In the genomic region with DNA sequence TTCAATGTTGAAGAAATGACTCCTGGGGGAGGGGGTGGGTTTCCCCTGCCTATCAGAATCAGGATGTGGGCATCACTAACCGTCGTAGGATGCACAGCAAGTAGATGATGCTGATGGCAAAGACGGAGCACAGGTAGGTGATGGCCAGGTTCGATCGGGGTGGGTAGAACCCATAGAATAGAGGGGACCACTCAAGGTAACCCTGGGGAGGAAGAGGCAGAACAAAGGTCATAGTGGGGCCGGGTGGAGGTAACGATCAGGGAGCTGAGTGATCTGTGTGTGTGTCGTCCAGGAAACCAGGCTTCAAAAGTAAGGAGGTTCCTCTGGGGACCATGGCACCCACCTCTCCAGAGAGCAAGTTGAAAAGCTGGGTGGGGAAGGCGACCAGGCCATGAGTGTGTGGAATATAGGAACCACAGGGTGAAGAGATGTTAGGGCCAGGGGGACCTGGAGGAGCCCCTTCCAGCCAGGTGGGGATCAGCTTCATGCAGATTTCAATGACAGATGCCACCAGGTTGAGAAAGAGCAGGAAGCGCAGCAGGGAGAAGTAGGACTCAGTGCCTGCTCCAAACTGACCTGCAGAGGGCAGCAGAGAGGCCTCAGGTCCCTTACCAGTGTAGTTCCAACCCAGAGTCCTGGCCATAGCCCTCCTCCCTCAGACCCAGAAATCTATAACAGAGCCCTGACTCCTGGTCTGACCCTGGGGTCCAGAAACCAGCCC, we compare ENCODE assay signal across 7 mouse cellular contexts. TPM values are rescaled to one million over a fixed set of nuclear protein-coding genes. Genes with fewer than 3 reads are reported as not detected.
DNase-seq lines count a peak whose midpoint lies in the region; ATAC-seq and TF ChIP-seq lines count a peak whose summit lies in the region.

No protein-coding gene starts in this region.

- 74% methylated on average over 10 of the region's 10 CpGs for WGBS in embryonic facial prominence, embryonic 10.5 days
- 70% methylated on average over 10 of the region's 10 CpGs for WGBS in kidney, adult 2 months
- WGBS in limb, embryonic 11.5 days: 69% methylated on average over 10 of the region's 10 CpGs
- WGBS in midbrain, embryonic 13.5 days: 73% methylated on average over 10 of the region's 10 CpGs

- ATAC-seq in limb, embryonic 11.5 days (ENCODE audit: insufficient number of reproducible peaks, low FRiP score, low TSS enrichment, low read depth): peak; percentile 42; the same call in 1 of the 2 replicates
- peak; percentile 92 for ATAC-seq in midbrain, embryonic 13.5 days

- DNase-seq in adrenal gland, postnatal 10 days: peak; percentile 91
- DNase-seq in embryonic facial prominence, embryonic 10.5 days (ENCODE audit: low spot score): peak; percentile 83
- peak; percentile 79 to 92 for DNase-seq in heart, adult 18-20 months
- DNase-seq in kidney, adult 2 months: peak; percentile 85
- DNase-seq in limb, embryonic 11.5 days (ENCODE audit: low spot score): peak; percentile 85
- DNase-seq in spleen, adult 12 weeks (ENCODE audit: low spot score): peak; percentile 67

- H3K4me2 ChIP-seq in limb, embryonic 11.5 days (ENCODE audit: low read depth, severe bottlenecking): no peak overlapping the region
- no peak overlapping the region for H3K4me2 ChIP-seq in midbrain, embryonic 13.5 days (replicated peaks)

- H3K27ac ChIP-seq in embryonic facial prominence, embryonic 10.5 days (replicated peaks): no peak overlapping the region
- no peak overlapping the region for H3K27ac ChIP-seq in kidney, adult 2 months (ENCODE audit: insufficient read depth, low read depth, low read length)
- H3K27ac ChIP-seq in limb, embryonic 11.5 days (replicated peaks; ENCODE audit: low read depth, low read length): no peak overlapping the region
- no peak overlapping the region for H3K27ac ChIP-seq in midbrain, embryonic 13.5 days

- H3K4me3 ChIP-seq in embryonic facial prominence, embryonic 10.5 days: 0 out of 2 replicates have a peak overlapping the region, but pooled peaks have one; percentile 1
- H3K4me3 ChIP-seq in kidney, adult 2 months (ENCODE audit: insufficient read depth, low read depth, low read length): no peak overlapping the region
- H3K4me3 ChIP-seq in limb, embryonic 11.5 days (ENCODE audit: low read depth, low read length): no peak overlapping the region
- no peak overlapping the region for H3K4me3 ChIP-seq in midbrain, embryonic 13.5 days (replicated peaks)

- peak; percentile 93 for TF ChIP-seq CTCF in kidney, adult 2 months (conservative IDR thresholded peaks at IDR 0.05; ENCODE audit: insufficient read depth, insufficient read length, low read depth, low read length)

- H3K27me3 ChIP-seq in embryonic facial prominence, embryonic 10.5 days (replicated peaks; ENCODE audit: low read depth, poor library complexity, severe bottlenecking): no peaks in the 10 kb centered on the region
- no peaks in the 10 kb centered on the region for H3K27me3 ChIP-seq in kidney, adult 2 months (replicated peaks; ENCODE audit: control insufficient read depth, insufficient read depth, low read length)
- H3K27me3 ChIP-seq in limb, embryonic 11.5 days (ENCODE audit: control insufficient read depth, insufficient read depth, low read length): no peaks in the 10 kb centered on the region
- H3K27me3 ChIP-seq in midbrain, embryonic 13.5 days: no peaks in the 10 kb centered on the region

- TF ChIP-seq POLR2A in kidney, adult 2 months (IDR thresholded peaks at IDR 0.05; ENCODE audit: low read depth, low read length): no peak

- peaks cover 17% of the 10 kb centered on the region for H3K36me3 ChIP-seq in embryonic facial prominence, embryonic 10.5 days (replicated peaks)
- H3K36me3 ChIP-seq in kidney, adult 2 months (ENCODE audit: control insufficient read depth, insufficient read depth, low read length): no peaks in the 10 kb centered on the region
- no peaks in the 10 kb centered on the region for H3K36me3 ChIP-seq in limb, embryonic 11.5 days (ENCODE audit: control insufficient read depth, insufficient read depth, low read length)
- H3K36me3 ChIP-seq in midbrain, embryonic 13.5 days: peaks cover 4% of the 10 kb centered on the region; the same call in 1 of the 2 replicates

- no peak overlapping the region for H3K9ac ChIP-seq in limb, embryonic 11.5 days (ENCODE audit: low read length)
- H3K9ac ChIP-seq in midbrain, embryonic 13.5 days (replicated peaks): no peak overlapping the region

- no peaks in the 10 kb centered on the region for H3K9me3 ChIP-seq in embryonic facial prominence, embryonic 10.5 days
- no peaks in the 10 kb centered on the region for H3K9me3 ChIP-seq in limb, embryonic 11.5 days (ENCODE audit: control insufficient read depth, low read length)
- no peaks in the 10 kb centered on the region for H3K9me3 ChIP-seq in midbrain, embryonic 13.5 days

- no peaks in the 10 kb centered on the region for H3K4me1 ChIP-seq in embryonic facial prominence, embryonic 10.5 days
- H3K4me1 ChIP-seq in kidney, adult 2 months (ENCODE audit: control insufficient read depth, insufficient read depth, low read length): no peaks in the 10 kb centered on the region
- H3K4me1 ChIP-seq in limb, embryonic 11.5 days (ENCODE audit: control insufficient read depth, insufficient read depth, low read length): no peaks in the 10 kb centered on the region
- H3K4me1 ChIP-seq in midbrain, embryonic 13.5 days (replicated peaks): no peaks in the 10 kb centered on the region

RNA-seq across cellular contexts. Expression of a gene that starts 2.7 kb away (rescaled TPM):
- total RNA-seq in adrenal gland, postnatal 10 days (2021): 1 to 10 TPM; 8.6 to 9.2 TPM
- polyA plus RNA-seq in embryonic facial prominence, embryonic 10.5 days (2016; fragmentation: Nextera tagmentation; extraction: Ambion mirVana): 5.7 and 6.8 TPM in 2 replicates
- total RNA-seq in heart, adult 18-20 months (2021): 1 to 10 TPM; 1.1 to 1.4 TPM
- 45.5 and 62.2 TPM in 2 replicates for polyA plus RNA-seq in kidney, adult 2 months (2012; rRNA removed)
- 3.6 and 4.2 TPM in 2 replicates for polyA plus RNA-seq in limb, embryonic 11.5 days (2014; fragmentation: Nextera tagmentation; extraction: Ambion mirVana)
- 4.0 and 4.3 TPM in 2 replicates for polyA plus RNA-seq in midbrain, embryonic 13.5 days (2015; fragmentation: Nextera tagmentation; extraction: Ambion mirVana)

RNA-seq across cellular contexts. Expression of a gene that starts 9.0 kb away (rescaled TPM):
- total RNA-seq in adrenal gland, postnatal 10 days (2021): 10 to 100 TPM; 11.9 to 13.2 TPM
- polyA plus RNA-seq in embryonic facial prominence, embryonic 10.5 days (2016; fragmentation: Nextera tagmentation; extraction: Ambion mirVana): 15.8 and 17.8 TPM in 2 replicates
- 10 to 100 TPM; 12.6 to 12.7 TPM for total RNA-seq in heart, adult 18-20 months (2021)
- polyA plus RNA-seq in kidney, adult 2 months (2012; rRNA removed): 5.5 and 6.8 TPM in 2 replicates
- 13.8 and 14.6 TPM in 2 replicates for polyA plus RNA-seq in limb, embryonic 11.5 days (2014; fragmentation: Nextera tagmentation; extraction: Ambion mirVana)
- 16.5 and 16.8 TPM in 2 replicates for polyA plus RNA-seq in midbrain, embryonic 13.5 days (2015; fragmentation: Nextera tagmentation; extraction: Ambion mirVana)

RNA-seq across cellular contexts. Expression of a gene that starts 18.0 kb away (rescaled TPM):
- total RNA-seq in adrenal gland, postnatal 10 days (2021): 100 to 1,000 TPM in 1 of 2 experiments, 10 to 100 TPM in 1; 99.1 to 114 TPM
- 301 and 306 TPM in 2 replicates for polyA plus RNA-seq in embryonic facial prominence, embryonic 10.5 days (2016; fragmentation: Nextera tagmentation; extraction: Ambion mirVana)
- 10 to 100 TPM; 68.7 to 70.3 TPM for total RNA-seq in heart, adult 18-20 months (2021)
- polyA plus RNA-seq in kidney, adult 2 months (2012; rRNA removed): 88.2 and 105 TPM in 2 replicates
- 289 TPM in 2 replicates for polyA plus RNA-seq in limb, embryonic 11.5 days (2014; fragmentation: Nextera tagmentation; extraction: Ambion mirVana)
- 205 and 225 TPM in 2 replicates for polyA plus RNA-seq in midbrain, embryonic 13.5 days (2015; fragmentation: Nextera tagmentation; extraction: Ambion mirVana)

RNA-seq across cellular contexts. Expression of a gene that starts 18.7 kb away (rescaled TPM):
- total RNA-seq in adrenal gland, postnatal 10 days (2021): 10 to 100 TPM; 48.7 to 59.6 TPM
- 39.3 and 40.4 TPM in 2 replicates for polyA plus RNA-seq in embryonic facial prominence, embryonic 10.5 days (2016; fragmentation: Nextera tagmentation; extraction: Ambion mirVana)
- total RNA-seq in heart, adult 18-20 months (2021): 10 to 100 TPM; 19.8 to 21.5 TPM
- polyA plus RNA-seq in kidney, adult 2 months (2012; rRNA removed): 56.2 and 61.4 TPM in 2 replicates
- 36.7 and 41.2 TPM in 2 replicates for polyA plus RNA-seq in limb, embryonic 11.5 days (2014; fragmentation: Nextera tagmentation; extraction: Ambion mirVana)
- 53.4 and 54.5 TPM in 2 replicates for polyA plus RNA-seq in midbrain, embryonic 13.5 days (2015; fragmentation: Nextera tagmentation; extraction: Ambion mirVana)

RNA-seq across cellular contexts. Expression of a gene that starts 29.1 kb away (rescaled TPM):
- total RNA-seq in adrenal gland, postnatal 10 days (2021): 1,000 to 10,000 TPM; 1,078 to 1,086 TPM
- 1,397 and 1,414 TPM in 2 replicates for polyA plus RNA-seq in embryonic facial prominence, embryonic 10.5 days (2016; fragmentation: Nextera tagmentation; extraction: Ambion mirVana)
- 100 to 1,000 TPM; 640 to 688 TPM for total RNA-seq in heart, adult 18-20 months (2021)
- polyA plus RNA-seq in kidney, adult 2 months (2012; rRNA removed): 1,031 and 1,047 TPM in 2 replicates
- polyA plus RNA-seq in limb, embryonic 11.5 days (2014; fragmentation: Nextera tagmentation; extraction: Ambion mirVana): 1,472 and 1,559 TPM in 2 replicates
- 994 and 1,009 TPM in 2 replicates for polyA plus RNA-seq in midbrain, embryonic 13.5 days (2015; fragmentation: Nextera tagmentation; extraction: Ambion mirVana)
